Mouse (Mus musculus) E14TG2a.4 (cell line): ENCODE measurements at regions not wholly inside any gene's neighbourhood (a gene's known extent, or its start where the extent isn't known, plus 50 kb on each side); places are given as distances from the start of the nearest gene placed in this dataset.
A peak's percentile ranks its signal among the peaks of the same experiment; 100 is the strongest.

Experiments
- H3K27me3 ChIP-seq: 2 replicates; pipeline ENCODE4 v1.6.1; 2014; ENCODE audit warnings: low read length, control low read depth; ENCODE audit not compliant: insufficient read depth
- H3K36me3 ChIP-seq: 2 replicates; pipeline ENCODE4 v1.6.1; 2014; ENCODE audit warnings: low read length, control low read depth; ENCODE audit not compliant: insufficient read depth
- H3K4me1 ChIP-seq: replicated peaks from 2 replicates; pipeline ENCODE4 v1.6.1; 2014; ENCODE audit warnings: low read depth, low read length, control low read depth
- H3K4me3 ChIP-seq: replicated peaks from 2 replicates; pipeline ENCODE4 v1.5.1; 2014; ENCODE audit warnings: mild to moderate bottlenecking, low read length
- H3K9me3 ChIP-seq: 2 replicates; pipeline ENCODE4 v1.6.1; 2014; ENCODE audit warnings: low read length, control low read depth
- CTCF ChIP-seq: conservative IDR thresholded peaks from 2 replicates; pipeline ENCODE4 v1.5.1; 2014; ENCODE audit warnings: low read length
- NANOG ChIP-seq: IDR thresholded peaks from 2 replicates; pipeline ENCODE4 v1.6.1; 2014; ENCODE audit warnings: borderline replicate concordance, low read length, mixed read lengths
- POU5F1 ChIP-seq: IDR thresholded peaks from 2 replicates; pipeline ENCODE4 v1.6.1; 2014; ENCODE audit warnings: low read length, borderline replicate concordance

- Histone ChIP-seq H3K9me3 (peaks cover 4% of the 10 kb centered on the region; the same call in 1 of the 2 replicates), H3K36me3 (no peaks in the 10 kb centered on the region), H3K27me3 (no peaks in the 10 kb centered on the region), H3K4me3 (no peak overlapping the region), H3K4me1 (no peaks in the 10 kb centered on the region)
- TF ChIP-seq NANOG (no peak), CTCF (no peak), POU5F1 (no peak)
Measured at GRCm38 (mm10) chr1:6928658-6929057, 2121.0 kb downstream of the Gm37988 start.

DNA sequence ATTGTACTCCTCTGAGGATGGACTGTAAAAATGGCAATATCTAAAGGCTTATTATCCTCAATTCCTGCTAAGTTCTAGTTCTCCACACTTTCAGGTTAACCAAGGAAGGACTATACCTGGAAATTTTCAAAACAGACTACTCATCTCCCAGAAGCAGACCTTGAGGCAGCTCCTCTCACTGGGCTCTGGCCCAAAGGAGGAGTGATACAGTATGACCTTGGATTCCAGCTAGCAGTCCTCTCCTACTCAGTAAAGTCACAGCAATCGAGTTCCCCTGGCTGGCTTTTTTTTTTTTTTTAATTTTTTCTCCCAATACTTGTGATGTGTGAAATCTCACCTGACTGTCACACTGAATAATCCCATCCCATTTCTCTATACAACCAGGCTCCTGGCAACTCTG, 2124.2 kb downstream of the Gm37988 start:
- H3K4me1 ChIP-seq = no peaks in the 10 kb centered on the region
- no peak overlapping the region for H3K4me3 ChIP-seq

DNA sequence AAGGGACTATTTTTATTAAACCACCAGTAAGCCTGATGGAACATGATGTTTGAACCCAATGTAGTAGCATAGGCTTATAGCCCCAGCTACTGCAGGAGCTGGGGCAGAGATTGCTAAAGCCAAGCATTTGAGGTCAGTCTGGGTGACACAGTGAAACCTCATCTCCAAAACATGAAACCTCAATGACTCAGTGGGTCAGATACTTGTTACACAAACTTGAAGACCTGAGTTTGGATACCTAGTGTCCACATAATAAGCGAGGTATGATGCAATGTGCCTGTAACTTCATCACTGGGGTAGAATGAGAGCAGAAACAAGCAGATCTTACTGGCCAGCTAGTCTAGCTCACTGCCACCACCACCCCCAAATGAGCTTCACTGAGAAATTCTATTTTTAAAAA, 2162.1 kb downstream of the Gm37988 start:
- H3K27me3 ChIP-seq = no peaks in the 10 kb centered on the region
- H3K36me3 ChIP-seq = no peaks in the 10 kb centered on the region
- no peaks in the 10 kb centered on the region for H3K9me3 ChIP-seq
- no peak for TF ChIP-seq POU5F1
- TF ChIP-seq CTCF = no peak
- no peak for TF ChIP-seq NANOG
- H3K4me1 ChIP-seq = no peaks in the 10 kb centered on the region
- H3K4me3 ChIP-seq = no peak overlapping the region

More for the DNA sequence above, 2124.2 kb downstream of the Gm37988 start:
- TF ChIP-seq NANOG = no peak
- H3K36me3 ChIP-seq = no peaks in the 10 kb centered on the region
- no peaks in the 10 kb centered on the region for H3K27me3 ChIP-seq
- H3K9me3 ChIP-seq = peaks cover 4% of the 10 kb centered on the region; the same call in 1 of the 2 replicates

DNA sequence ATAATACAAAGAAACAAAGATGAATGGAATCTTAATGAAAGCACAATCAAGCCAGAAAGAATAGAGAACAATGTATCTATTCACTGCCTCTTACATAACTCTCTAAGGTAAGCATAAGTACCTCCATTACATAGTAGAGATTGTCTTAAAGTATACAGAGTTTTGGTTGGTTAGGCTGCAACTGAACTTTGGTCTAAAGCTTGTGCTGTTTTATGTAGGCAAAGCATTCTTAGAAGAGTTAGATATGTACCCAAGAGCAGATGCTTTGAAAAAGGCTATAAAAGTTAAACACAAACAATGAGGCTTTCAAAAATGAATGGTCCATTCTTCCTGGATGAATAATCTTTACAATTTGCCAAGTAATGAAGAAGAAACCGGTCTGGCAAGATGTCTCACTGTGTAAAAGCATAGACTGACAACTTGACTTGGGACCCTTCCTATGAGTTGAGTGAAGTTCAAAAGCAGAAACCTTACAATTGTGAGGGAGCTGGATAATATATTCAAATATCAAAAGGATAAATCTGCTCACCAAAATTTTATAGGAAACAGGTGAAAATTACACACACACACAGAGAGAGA, 2166.1 kb downstream of the Gm37988 start:
- H3K4me3 ChIP-seq = no peak overlapping the region
- no peaks in the 10 kb centered on the region for H3K27me3 ChIP-seq
- no peaks in the 10 kb centered on the region for H3K4me1 ChIP-seq
- TF ChIP-seq POU5F1 (no peak), CTCF (no peak), NANOG (no peak)
- no peaks in the 10 kb centered on the region for H3K36me3 ChIP-seq
- H3K9me3 ChIP-seq = no peaks in the 10 kb centered on the region

DNA sequence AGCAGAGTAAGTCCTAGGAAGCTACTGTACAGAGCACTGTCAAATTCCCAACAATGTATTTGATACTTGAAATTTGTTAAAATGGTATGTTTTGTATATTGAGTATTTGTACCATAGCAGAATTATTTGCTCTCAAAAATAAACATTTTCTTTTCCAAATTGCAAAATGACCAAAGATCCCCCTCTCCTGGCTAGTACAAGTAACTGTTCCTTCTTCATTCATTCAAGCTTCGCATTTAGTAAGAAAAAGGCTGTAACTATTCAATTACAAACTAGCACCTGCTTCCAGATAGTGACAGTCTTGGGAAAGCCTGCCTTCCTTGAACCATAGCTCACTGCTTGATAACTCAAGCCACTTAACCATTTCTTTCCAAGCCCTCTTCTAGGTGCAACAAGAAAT, 2171.9 kb downstream of the Gm37988 start:
- Histone ChIP-seq H3K4me1 (no peaks in the 10 kb centered on the region), H3K4me3 (no peak overlapping the region)
- peak; percentile 34 for TF ChIP-seq CTCF
- TF ChIP-seq NANOG = no peak

DNA sequence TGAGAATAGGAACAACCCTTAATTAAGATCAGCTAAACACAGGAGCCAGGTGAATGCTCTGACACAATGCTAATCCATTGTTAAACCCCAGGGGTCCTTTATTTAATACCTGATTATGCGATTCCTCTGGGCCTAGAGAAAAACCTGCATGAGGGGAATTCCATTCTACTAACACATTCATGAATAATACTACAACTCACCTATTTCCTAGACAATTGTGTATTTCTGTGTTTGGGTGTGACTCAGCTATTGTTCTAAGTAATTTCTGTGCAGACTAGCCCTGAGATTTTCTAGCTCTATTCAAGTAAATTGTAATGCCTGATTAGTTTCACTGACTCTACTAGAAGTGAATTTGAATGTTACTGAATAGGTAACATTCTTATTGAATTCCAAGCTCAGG, 2176.5 kb downstream of the Gm37988 start:
- no peak overlapping the region for H3K4me3 ChIP-seq
- H3K4me1 ChIP-seq = no peaks in the 10 kb centered on the region
- no peaks in the 10 kb centered on the region for H3K27me3 ChIP-seq
- TF ChIP-seq NANOG = no peak
- no peak for TF ChIP-seq POU5F1
- no peak for TF ChIP-seq CTCF
- H3K36me3 ChIP-seq = no peaks in the 10 kb centered on the region
- 0 out of 2 replicates have a peak, but pooled peaks cover 4% of the 10 kb centered on the region for H3K9me3 ChIP-seq

More for the DNA sequence above, 2171.9 kb downstream of the Gm37988 start:
- H3K27me3 ChIP-seq = no peaks in the 10 kb centered on the region
- H3K9me3 ChIP-seq = 0 out of 2 replicates have a peak, but pooled peaks cover 4% of the 10 kb centered on the region
- H3K36me3 ChIP-seq = no peaks in the 10 kb centered on the region

DNA sequence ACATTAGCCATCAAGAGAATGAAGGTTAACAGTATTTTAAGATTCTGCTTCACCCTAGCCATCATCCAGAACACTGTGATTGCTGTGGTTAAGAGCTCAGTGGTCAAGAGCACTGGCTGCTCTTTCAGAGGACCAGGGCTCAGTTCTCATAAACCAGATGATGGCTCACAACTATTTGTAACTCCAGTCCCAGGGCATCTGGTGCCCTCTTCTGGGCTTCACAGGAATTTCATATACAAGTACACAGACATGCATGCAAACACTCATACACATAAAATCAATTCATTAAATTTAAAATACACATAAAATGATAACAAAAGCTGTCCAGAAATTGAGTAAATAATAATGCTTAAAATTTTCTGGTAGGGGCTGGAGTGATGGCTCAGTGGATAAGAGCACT, 2189.9 kb downstream of the Gm37988 start:
- Histone ChIP-seq H3K4me3 (no peak overlapping the region), H3K9me3 (no peaks in the 10 kb centered on the region), H3K4me1 (no peaks in the 10 kb centered on the region), H3K36me3 (no peaks in the 10 kb centered on the region), H3K27me3 (no peaks in the 10 kb centered on the region)
- TF ChIP-seq POU5F1 = no peak
- peak; percentile 12; the same call in 1 of the 2 replicates for TF ChIP-seq CTCF

- Histone ChIP-seq H3K4me1 (peaks cover 14% of the 10 kb centered on the region), H3K4me3 (no peak overlapping the region), H3K27me3 (no peaks in the 10 kb centered on the region), H3K36me3 (no peaks in the 10 kb centered on the region), H3K9me3 (no peaks in the 10 kb centered on the region)
- no peak; the same call in 1 of the 2 replicates for TF ChIP-seq CTCF
Measured at GRCm38 (mm10) chr1:7010184-7010583, 2202.5 kb downstream of the Gm37988 start.
